Mouse (Mus musculus): ENCODE results near the gene Gchfr. TPM values are rescaled to one million over a fixed set of nuclear protein-coding genes. Genes with fewer than 3 reads are reported as not detected.

Gchfr gene
- polyA plus RNA-seq, 1 experiment from 2014 or later, result not detected

Other genes starting within 250 kb of the Gchfr start
- gene Chst14, start 241.3 kb upstream of the Gchfr start, polyA plus RNA-seq (2018), result 17.8 to 32.1 TPM (median 29.0 TPM) in 3 replicates
- gene Ccdc32, start 138.4 kb upstream of the Gchfr start, polyA plus RNA-seq (2018), result 22.4 to 25.3 TPM (median 25.0 TPM) in 3 replicates
- gene Rpusd2, start 133.0 kb upstream of the Gchfr start, polyA plus RNA-seq (2018), result 1.7 to 3.6 TPM (median 2.4 TPM) in 3 replicates
- 0.27 to 2.3 TPM (median 1.2 TPM) in 3 replicates for gene Knl1, start 120.7 kb upstream of the Gchfr start, polyA plus RNA-seq (2018)
- gene Rad51, start 55.0 kb upstream of the Gchfr start, polyA plus RNA-seq (2018), result 0.33 to 11.7 TPM (median 3.7 TPM) in 3 replicates
- 27.9 to 38.8 TPM (median 30.7 TPM) in 3 replicates for gene Rmdn3, start 10.7 kb upstream of the Gchfr start, polyA plus RNA-seq (2018)
- gene Gm14137, start 6.7 kb downstream of the Gchfr start, polyA plus RNA-seq (2018), result not detected in 3 replicates
- 19.2 to 23.2 TPM (median 20.3 TPM) in 3 replicates for gene Zfyve19, start 40.8 kb downstream of the Gchfr start, polyA plus RNA-seq (2018)
- gene Dnajc17, start 41.0 kb downstream of the Gchfr start, polyA plus RNA-seq (2018), result 14.2 to 28.9 TPM (median 14.3 TPM) in 3 replicates
- gene Ppp1r14d, start 62.1 kb downstream of the Gchfr start, polyA plus RNA-seq (2018), result not detected in 3 replicates
- gene Spint1, start 69.6 kb downstream of the Gchfr start, polyA plus RNA-seq (2018), result 0.32 to 0.56 TPM (median 0.54 TPM) in 3 replicates
- gene Rhov, start 103.5 kb downstream of the Gchfr start, polyA plus RNA-seq (2018), result 3.1 to 15.6 TPM (median 13.6 TPM) in 3 replicates
- 37.4 to 56.2 TPM (median 46.6 TPM) in 3 replicates for gene Vps18, start 121.0 kb downstream of the Gchfr start, polyA plus RNA-seq (2018)
- gene Dll4, start 158.0 kb downstream of the Gchfr start, polyA plus RNA-seq (2018), result not detected in 3 replicates
- 0.11 to 0.31 TPM in 2 of 3 replicates, not detected in the other for gene Chac1, start 183.5 kb downstream of the Gchfr start, polyA plus RNA-seq (2018)

Data from macrophage (primary cell).